Mouse (Mus musculus): ENCODE measurements around the gene Ttc24.

DNA sequence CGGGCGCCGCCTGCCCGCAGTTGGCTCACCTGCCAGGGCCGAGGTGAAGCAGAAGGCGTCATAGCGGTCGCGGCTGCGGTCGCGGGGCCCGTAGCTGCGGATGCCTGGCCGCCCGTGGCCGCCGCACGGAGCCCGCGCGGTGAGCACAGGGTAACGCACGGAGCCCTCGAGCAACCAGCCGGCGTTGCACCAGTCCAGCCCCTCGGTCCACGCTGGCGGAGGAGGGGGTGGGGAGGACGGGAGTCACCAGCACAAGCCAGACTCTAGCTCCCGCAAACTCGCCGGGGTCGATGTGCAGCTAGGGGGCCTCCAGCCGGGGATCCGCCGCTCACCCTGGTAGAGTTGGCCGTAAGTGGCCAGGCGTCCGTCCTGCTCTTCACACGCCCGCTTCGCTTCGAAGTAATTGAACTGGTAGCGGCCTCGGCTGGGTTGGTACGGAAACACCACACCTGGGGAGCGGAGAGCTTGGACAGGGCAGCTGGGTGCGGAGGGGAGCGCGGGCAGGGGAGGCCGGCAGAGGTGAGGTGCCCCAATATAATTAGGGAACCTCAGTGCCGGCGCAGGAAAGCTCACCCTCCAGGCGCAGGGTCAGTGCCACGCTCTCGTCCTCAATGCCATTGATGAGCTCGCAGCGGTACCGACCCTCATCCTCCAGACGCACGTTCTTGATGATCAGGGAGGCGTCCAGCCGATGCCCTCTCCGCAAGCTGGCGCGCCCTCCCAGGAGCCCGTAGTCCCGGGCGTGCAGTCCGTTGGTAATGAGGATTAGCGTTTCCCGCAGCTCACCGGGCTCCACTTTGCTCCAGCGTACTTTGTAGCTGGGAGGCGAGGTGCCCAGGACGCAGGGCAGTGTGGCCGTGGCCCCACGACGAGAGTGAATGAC lies 54.7 kb downstream of the Ttc24 start:
- no peak for TF ChIP-seq POLR2A (IDR thresholded peaks at IDR 0.05; ENCODE audit: low read depth, low read length)
- no peak for TF ChIP-seq CTCF (IDR thresholded peaks at IDR 0.05; ENCODE audit: borderline replicate concordance, insufficient read depth, low read length)

All from embryonic fibroblast, embryonic 13.5 days (primary cell).